Mouse (Mus musculus): ENCODE data around the gene Ppa1. TPM values are rescaled to one million over a fixed set of nuclear protein-coding genes. Genes with fewer than 3 reads are reported as not detected.

Gene Ppa1
- polyA plus RNA-seq, 1 experiment: 121 TPM

GRCm38 (mm10) chr10:61722215-61722614 lies 73.9 kb downstream of the Ppa1 start:
- no peak for TF ChIP-seq POLR2A (IDR thresholded peaks at IDR 0.05; ENCODE audit: borderline replicate concordance, extremely low read depth, insufficient read depth, insufficient read length, poor library complexity, severe bottlenecking)
- TF ChIP-seq CTCF (IDR thresholded peaks at IDR 0.05; ENCODE audit: borderline replicate concordance, extremely low read depth, insufficient read depth, insufficient read length): no peak
- DNase-seq (ENCODE audit: low read depth): no peak

- DNase-seq (ENCODE audit: low read depth): no peak
- TF ChIP-seq CTCF (IDR thresholded peaks at IDR 0.05; ENCODE audit: borderline replicate concordance, extremely low read depth, insufficient read depth, insufficient read length) (no peak), POLR2A (IDR thresholded peaks at IDR 0.05; ENCODE audit: borderline replicate concordance, extremely low read depth, insufficient read depth, insufficient read length, poor library complexity, severe bottlenecking) (no peak)
These were observed 74.9 kb downstream of the Ppa1 start for GRCm38 (mm10) chr10:61723271-61723670.

Other genes starting within 250 kb of the Ppa1 start
- gene Nodal, start 230.6 kb upstream of the Ppa1 start, polyA plus RNA-seq (2012; rRNA removed): 0.09 and 0.12 TPM in 2 replicates
- gene Eif4ebp2, start 195.9 kb upstream of the Ppa1 start, polyA plus RNA-seq (2012; rRNA removed): 72.0 and 86.6 TPM in 2 replicates
- 23.6 and 25.6 TPM in 2 replicates for gene Lrrc20, start 172.8 kb upstream of the Ppa1 start, polyA plus RNA-seq (2012; rRNA removed)
- gene Npffr1, start 53.1 kb upstream of the Ppa1 start, polyA plus RNA-seq (2012; rRNA removed): 0.62 and 0.94 TPM in 2 replicates
- 126 and 128 TPM in 2 replicates for gene Sar1a, start 31.7 kb downstream of the Ppa1 start, polyA plus RNA-seq (2012; rRNA removed)
- 42.7 and 49.4 TPM in 2 replicates for gene Tysnd1, start 47.0 kb downstream of the Ppa1 start, polyA plus RNA-seq (2012; rRNA removed)
- gene Aifm2, start 66.7 kb downstream of the Ppa1 start, polyA plus RNA-seq (2012; rRNA removed): 5.4 and 7.9 TPM in 2 replicates
- 140 and 186 TPM in 2 replicates for gene H2afy2, start 135.6 kb downstream of the Ppa1 start, polyA plus RNA-seq (2012; rRNA removed)

All from brain, embryonic 14.5 days (tissue).